Mouse (Mus musculus) limb, embryonic 12.5 days (tissue): ENCODE measurements around the gene Cpeb4. TPM values are rescaled to one million over a fixed set of nuclear protein-coding genes. Genes with fewer than 3 reads are reported as not detected.
A peak's percentile ranks its signal among the peaks of the same experiment; 100 is the strongest.

Experiments used
- ATAC-seq: fragments of 200-750 bp; cut with Nextera tagmentation; 2 replicates; pipeline ENCODE4 v1.8.0; 2017; ENCODE audit warnings: low read depth, moderate TSS enrichment; ENCODE audit not compliant: insufficient number of reproducible peaks, insufficient read depth, low FRiP score, low TSS enrichment
- H3K27ac ChIP-seq: fragments of 300-500 bp; sonication (generic); 2 replicates; pipeline ENCODE4 v1.5.1; 2016; ENCODE audit warnings: mild to moderate bottlenecking, moderate library complexity
- H3K27me3 ChIP-seq: fragments of 300-500 bp; sonication (generic); 2 replicates; pipeline ENCODE4 v1.6.1; 2016; ENCODE audit warnings: mild to moderate bottlenecking, moderate library complexity
- H3K36me3 ChIP-seq: fragments of 300-500 bp; sonication (generic); 2 replicates; pipeline ENCODE4 v1.6.1; 2016; ENCODE audit warnings: mild to moderate bottlenecking, moderate library complexity
- H3K4me1 ChIP-seq: fragments of 300-500 bp; sonication (generic); replicated peaks from 2 replicates; pipeline ENCODE4 v1.6.1; 2016
- H3K4me2 ChIP-seq: fragments of 300-500 bp; sonication (generic); 2 replicates; pipeline ENCODE4 v1.6.1; 2016; ENCODE audit warnings: mild to moderate bottlenecking, moderate library complexity
- H3K4me3 ChIP-seq: fragments of 300-500 bp; sonication (generic); replicated peaks from 2 replicates; pipeline ENCODE4 v1.5.1; 2016; ENCODE audit warnings: mild to moderate bottlenecking
- H3K9ac ChIP-seq: fragments of 300-500 bp; sonication (generic); replicated peaks from 2 replicates; pipeline ENCODE4 v1.6.1; 2016; ENCODE audit warnings: mild to moderate bottlenecking, moderate library complexity
- H3K9me3 ChIP-seq: fragments of 300-500 bp; sonication (generic); 2 replicates; pipeline ENCODE4 v1.6.1; 2016; ENCODE audit warnings: mild to moderate bottlenecking, moderate library complexity
- WGBS: fragments of 180-500 bp; shearing (Covaris S2); methylation state at CpG from one replicate; pipeline ENCODE4 v1.1.7; 2016; 5-methylcytosine and 5-hydroxymethylcytosine counted together
- polyA plus RNA-seq: library from polyadenylated mRNA; unstranded; fragments of >200 nt; fragmentation: Nextera tagmentation; extraction: Ambion mirVana; gene quantifications from 2 replicates; pipeline ENCODE4 v1.2.1, GENCODE M21; 2016

Gene Cpeb4
- polyA plus RNA-seq, 1 experiment from 2014 or later = 2.5 TPM

GRCm38 (mm10) chr11:31848725-31849124 is 23.3 kb upstream of the Cpeb4 start:
- no peak overlapping the region for H3K4me3 ChIP-seq
- WGBS = 88% methylated on average over 4 of the region's 4 CpGs
- H3K9me3 ChIP-seq = no peaks in the 10 kb centered on the region
- ATAC-seq = no peak
- no peaks in the 10 kb centered on the region for H3K36me3 ChIP-seq
- peaks cover 17% of the 10 kb centered on the region; the same call in 1 of the 2 replicates for H3K4me1 ChIP-seq
- no peak overlapping the region for H3K4me2 ChIP-seq
- no peak overlapping the region for H3K9ac ChIP-seq
- no peaks in the 10 kb centered on the region for H3K27me3 ChIP-seq
- no peak overlapping the region for H3K27ac ChIP-seq

DNA sequence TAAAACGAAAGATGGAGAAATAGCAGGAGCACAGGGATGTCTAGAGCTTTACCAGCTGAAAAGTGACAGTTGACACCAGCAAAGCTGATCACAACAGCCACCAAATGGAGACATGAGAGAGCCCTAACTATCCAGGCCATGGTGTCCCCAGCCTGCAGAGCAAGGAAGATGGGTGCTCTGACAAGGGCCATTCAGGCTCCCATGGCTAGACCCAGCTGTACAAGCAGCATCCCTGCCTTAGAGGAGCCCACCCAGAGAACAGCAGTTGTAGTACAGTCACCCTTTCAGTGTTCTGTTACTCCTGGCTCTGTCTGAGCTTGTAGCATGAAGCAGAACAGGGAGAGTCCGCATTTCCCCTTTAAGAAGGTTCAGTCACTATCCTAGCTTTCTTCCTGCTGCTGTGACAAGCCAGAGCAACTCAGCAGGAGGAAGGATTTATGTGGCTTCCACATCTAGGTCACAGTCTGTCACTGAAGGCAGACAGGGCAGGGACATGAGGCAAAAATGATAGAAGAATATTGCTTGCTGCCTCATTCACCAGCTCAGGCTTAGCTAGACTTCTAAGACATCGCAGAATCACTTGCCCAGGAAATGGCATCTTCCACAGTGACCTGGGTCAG is 21.7 kb upstream of the Cpeb4 start:
- ATAC-seq = no peak
- Histone ChIP-seq H3K4me3 (no peak overlapping the region), H3K4me1 (peaks cover 17% of the 10 kb centered on the region; the same call in 1 of the 2 replicates), H3K9me3 (no peaks in the 10 kb centered on the region), H3K4me2 (no peak overlapping the region), H3K27me3 (no peaks in the 10 kb centered on the region), H3K27ac (no peak overlapping the region), H3K36me3 (no peaks in the 10 kb centered on the region), H3K9ac (no peak overlapping the region)
- WGBS = 86% methylated on average over 3 of the region's 3 CpGs

GRCm38 (mm10) chr11:31850995-31851394 is 21.0 kb upstream of the Cpeb4 start:
- no peak for ATAC-seq

DNA sequence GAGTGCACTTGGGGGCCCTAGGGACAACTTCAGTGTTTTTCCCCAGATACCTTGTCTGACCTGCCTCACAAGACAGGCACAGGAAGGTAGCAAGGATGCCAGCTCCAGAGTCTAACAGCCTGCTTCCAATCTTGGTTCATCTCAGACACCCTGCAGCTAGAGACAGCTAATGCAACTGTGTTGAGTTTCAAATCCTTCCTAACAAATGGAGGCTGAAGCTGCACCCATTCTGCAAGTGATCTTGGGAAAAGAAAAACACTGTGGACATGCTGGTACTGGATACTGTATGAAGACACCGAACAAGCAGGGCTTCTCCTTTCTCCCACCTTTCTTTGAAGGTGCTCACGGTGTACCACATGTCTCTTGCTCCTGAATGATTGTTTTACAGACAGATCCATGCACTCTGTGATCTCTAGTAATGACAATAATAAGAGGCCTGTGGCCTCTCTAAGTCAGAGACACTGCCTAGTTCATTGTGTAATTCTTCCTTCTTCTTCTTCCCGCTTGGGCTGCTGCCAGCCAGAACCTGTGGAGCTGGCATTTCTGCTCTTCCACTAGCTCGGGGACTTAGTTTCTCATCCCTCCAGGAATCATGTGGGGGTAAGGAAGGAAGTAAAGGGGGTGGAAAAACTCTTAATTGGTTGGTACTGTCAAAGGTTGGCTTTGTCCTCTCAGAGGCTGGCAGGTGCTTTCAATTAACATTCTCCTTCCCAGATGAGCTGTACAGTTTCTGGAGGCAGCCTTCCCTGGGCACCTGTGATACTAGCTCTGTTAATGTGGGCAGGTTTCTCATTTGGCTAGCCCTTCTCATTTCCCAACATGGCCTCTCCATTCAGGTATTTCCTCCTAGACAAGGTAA is 20.1 kb upstream of the Cpeb4 start:
- H3K4me2 ChIP-seq = no peak overlapping the region
- no peak for ATAC-seq
- no peak overlapping the region for H3K9ac ChIP-seq
- WGBS = 55% methylated on average over 4 of the region's 4 CpGs
- H3K36me3 ChIP-seq = no peaks in the 10 kb centered on the region
- no peak overlapping the region for H3K27ac ChIP-seq
- peaks cover 20% of the 10 kb centered on the region for H3K4me1 ChIP-seq
- H3K4me3 ChIP-seq = no peak overlapping the region
- no peaks in the 10 kb centered on the region for H3K27me3 ChIP-seq
- no peaks in the 10 kb centered on the region for H3K9me3 ChIP-seq

More at GRCm38 (mm10) chr11:31850995-31851394, 21.0 kb upstream of the Cpeb4 start:
- no peak overlapping the region for H3K4me2 ChIP-seq
- no peak overlapping the region for H3K27ac ChIP-seq
- 85% methylated on average over 5 of the region's 5 CpGs for WGBS
- no peak overlapping the region for H3K4me3 ChIP-seq
- no peaks in the 10 kb centered on the region for H3K9me3 ChIP-seq
- no peaks in the 10 kb centered on the region for H3K36me3 ChIP-seq
- no peak overlapping the region for H3K9ac ChIP-seq
- peaks cover 20% of the 10 kb centered on the region for H3K4me1 ChIP-seq
- no peaks in the 10 kb centered on the region for H3K27me3 ChIP-seq

DNA sequence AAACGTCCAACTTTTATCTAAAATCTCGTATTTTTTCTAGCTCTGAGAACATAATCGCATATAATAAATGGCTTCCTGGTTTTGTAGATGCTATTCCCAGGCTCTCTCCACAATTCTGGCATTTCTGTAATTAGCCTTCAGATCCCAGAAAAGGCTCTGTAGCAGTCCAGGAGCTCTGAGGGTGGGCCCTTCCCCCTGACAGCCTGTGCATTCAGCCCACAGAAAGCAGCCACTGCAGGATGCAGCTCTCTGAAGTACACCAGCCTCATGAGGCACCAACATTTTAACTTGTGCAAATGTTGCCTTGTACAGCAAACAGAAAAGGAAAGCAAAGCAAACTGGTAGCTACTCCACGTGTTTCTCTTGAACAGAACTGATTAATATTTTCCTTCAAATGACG is 17.1 kb upstream of the Cpeb4 start:
- H3K9ac ChIP-seq = no peak overlapping the region
- no peak overlapping the region for H3K4me2 ChIP-seq
- peaks cover 20% of the 10 kb centered on the region for H3K4me1 ChIP-seq
- H3K27me3 ChIP-seq = no peaks in the 10 kb centered on the region
- H3K36me3 ChIP-seq = no peaks in the 10 kb centered on the region
- no peak overlapping the region for H3K4me3 ChIP-seq
- 65% methylated on average over 5 of the region's 5 CpGs for WGBS
- H3K27ac ChIP-seq = no peak overlapping the region
- no peak for ATAC-seq
- no peaks in the 10 kb centered on the region for H3K9me3 ChIP-seq

GRCm38 (mm10) chr11:31857479-31857878 is 14.5 kb upstream of the Cpeb4 start:
- Histone ChIP-seq H3K4me1 (peaks cover 3% of the 10 kb centered on the region), H3K9ac (no peak overlapping the region), H3K27me3 (no peaks in the 10 kb centered on the region), H3K4me3 (no peak overlapping the region), H3K36me3 (no peaks in the 10 kb centered on the region), H3K4me2 (no peak overlapping the region), H3K27ac (no peak overlapping the region), H3K9me3 (no peaks in the 10 kb centered on the region)
- no peak for ATAC-seq
- WGBS = 90% methylated on average over 4 of the region's 4 CpGs

GRCm38 (mm10) chr11:31861149-31861890 is 10.7 kb upstream of the Cpeb4 start:
- ATAC-seq = no peak
- H3K36me3 ChIP-seq = no peaks in the 10 kb centered on the region
- 85% methylated on average over 6 of the region's 6 CpGs for WGBS
- no peak overlapping the region for H3K27ac ChIP-seq
- H3K4me3 ChIP-seq = no peak overlapping the region
- H3K9me3 ChIP-seq = no peaks in the 10 kb centered on the region
- no peaks in the 10 kb centered on the region for H3K27me3 ChIP-seq
- no peaks in the 10 kb centered on the region for H3K4me1 ChIP-seq
- H3K4me2 ChIP-seq = no peak overlapping the region
- H3K9ac ChIP-seq = no peak overlapping the region

GRCm38 (mm10) chr11:31867976-31868375 is 4.0 kb upstream of the Cpeb4 start:
- no peak overlapping the region for H3K27ac ChIP-seq
- H3K27me3 ChIP-seq = no peaks in the 10 kb centered on the region
- H3K36me3 ChIP-seq = no peaks in the 10 kb centered on the region
- H3K4me2 ChIP-seq = no peak overlapping the region
- H3K4me1 ChIP-seq = peaks cover 8% of the 10 kb centered on the region
- no peak overlapping the region for H3K4me3 ChIP-seq
- H3K9ac ChIP-seq = no peak overlapping the region
- 81% methylated on average over 4 of the region's 4 CpGs for WGBS
- ATAC-seq = no peak
- H3K9me3 ChIP-seq = no peaks in the 10 kb centered on the region

DNA sequence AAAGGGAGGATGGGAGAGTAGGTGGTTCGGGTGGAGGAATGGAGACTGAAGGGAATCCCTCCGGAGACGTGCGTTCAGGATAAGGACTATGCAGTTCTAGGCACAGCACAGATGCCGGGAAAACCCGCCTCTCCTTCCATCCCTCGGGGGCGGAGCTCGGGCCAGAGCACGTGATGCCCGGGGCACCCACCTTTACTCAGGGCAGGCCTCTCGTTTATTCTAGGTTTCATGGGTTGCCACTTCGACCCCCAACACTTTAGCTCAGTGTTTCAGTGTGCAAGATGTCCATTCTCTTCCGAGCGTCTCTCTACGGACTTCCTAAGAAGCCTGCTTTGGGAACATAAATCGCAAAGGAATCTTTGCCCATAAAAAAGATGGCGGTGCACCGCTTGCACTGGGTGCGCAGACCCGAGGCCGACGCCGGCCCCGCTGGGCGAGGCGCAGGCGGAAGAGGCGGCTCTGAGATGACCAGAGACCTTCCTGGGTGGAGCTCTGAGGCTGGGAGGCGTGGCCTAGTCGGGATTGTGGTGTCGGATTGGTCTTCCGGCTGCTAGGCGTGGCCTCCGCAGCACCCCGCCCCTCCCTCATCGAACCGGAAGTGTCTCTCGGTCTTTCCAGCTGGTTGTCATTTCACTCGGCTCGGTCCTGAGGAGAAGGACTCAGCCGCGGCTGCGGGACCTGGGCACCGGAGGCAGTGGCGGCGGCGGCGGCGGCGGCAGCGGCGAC is 1.6 kb upstream of the Cpeb4 start:
- Histone ChIP-seq H3K4me1 (peaks cover 12% of the 10 kb centered on the region), H3K9me3 (no peaks in the 10 kb centered on the region), H3K9ac (peak overlapping the region; percentile 71), H3K4me2 (peak overlapping the region; percentile 83), H3K4me3 (peak overlapping the region; percentile 79), H3K36me3 (no peaks in the 10 kb centered on the region), H3K27ac (peak overlapping the region; percentile 85), H3K27me3 (no peaks in the 10 kb centered on the region)
- ATAC-seq = peak; percentile 100
- WGBS = under 1% methylated on average over 53 of the region's 53 CpGs

- ATAC-seq = no peak
- Histone ChIP-seq H3K9ac (peak overlapping the region; percentile 71), H3K4me2 (peak overlapping the region; percentile 83), H3K4me3 (peak overlapping the region; percentile 79), H3K27me3 (no peaks in the 10 kb centered on the region), H3K36me3 (no peaks in the 10 kb centered on the region), H3K9me3 (no peaks in the 10 kb centered on the region), H3K4me1 (peaks cover 12% of the 10 kb centered on the region), H3K27ac (0 out of 2 replicates have a peak overlapping the region, but pooled peaks have one; percentile 64)
- WGBS = under 1% methylated on average over 20 of the region's 21 CpGs
Observed at GRCm38 (mm10) chr11:31871135-31871541, 873 bp upstream of the Cpeb4 start.
